Mouse (Mus musculus): ENCODE data around the gene Ube4a. TPM values are rescaled to one million over a fixed set of nuclear protein-coding genes. Genes with fewer than 3 reads are reported as not detected.
A peak's percentile ranks its signal among the peaks of the same experiment; 100 is the strongest.

The Ube4a gene
- total and polyA plus RNA-seq, 3 experiments: 14.6 to 28.3 (median 18.2) TPM

DNA sequence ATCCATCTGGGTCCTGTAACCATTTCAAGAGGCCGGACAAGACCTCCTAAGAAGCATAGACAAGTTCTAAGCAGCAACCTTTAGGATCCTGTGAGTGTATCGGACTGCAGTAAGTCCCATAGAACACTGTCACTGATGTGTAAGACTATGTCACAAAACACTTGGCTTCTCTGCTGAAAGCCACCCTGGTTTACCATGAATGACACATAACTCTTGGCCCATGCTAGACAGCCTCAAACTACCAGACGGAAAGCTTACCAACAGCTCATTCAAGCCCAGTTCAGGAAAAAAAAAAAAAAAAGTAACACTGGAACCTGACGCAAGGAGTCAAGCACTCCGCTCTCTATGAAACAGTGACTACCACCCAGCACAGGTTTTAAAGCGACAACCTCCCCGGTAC lies 87.7 kb downstream of the Ube4a start:
- in situ Hi-C loops (cut with MboI; ENCODE audit: low pct_ligation_motif_present, low pct_unique_long_range_greater_than_20kb, low sequenced_read_pairs): no loop called here
- dilution Hi-C loops (cut with MboI; ENCODE audit: extremely low pct_ligation_motif_present, extremely low pct_unique_long_range_greater_than_20kb, low sequenced_read_pairs): no loop called here
- no peak for DNase-seq (ENCODE audit: extremely low read depth)
- H3K79me2 ChIP-seq (replicated peaks; ENCODE audit: control insufficient read depth, extremely low read depth, insufficient read depth, poor library complexity, severe bottlenecking): peaks cover 77% of the 10 kb centered on the region
- peaks cover 0 to 26% of the 10 kb centered on the region in 2 experiments for H3K36me3 ChIP-seq (replicated peaks in 1 of 2; ENCODE audit: control insufficient read depth in 1 of 2, insufficient read depth in 1 of 2, low read length in 1 of 2)
- peak overlapping the region; percentile 87 for H3K9ac ChIP-seq (ENCODE audit: insufficient read depth, low read depth)
- H3K4me2 ChIP-seq (ENCODE audit: insufficient read depth, low read depth, poor library complexity, severe bottlenecking): peak overlapping the region; percentile 97
- no peak for TF ChIP-seq CHD2 (IDR thresholded peaks at IDR 0.05; ENCODE audit: low read length)
- TF ChIP-seq ZNF384 (IDR thresholded peaks at IDR 0.05; ENCODE audit: low read depth, low read length): peak; percentile 59; the same call in 1 of the 2 replicates
- peak overlapping the region in 1 of 3 experiments; percentile 40 for H3K4me3 ChIP-seq (replicated peaks in 1 of 3; ENCODE audit: low read depth in 2 of 3, low read length in 2 of 3, poor library complexity in 1 of 3)
- peaks cover 12 to 64% of the 10 kb centered on the region in 2 experiments for H3K4me1 ChIP-seq (ENCODE audit: control insufficient read depth in 1 of 2, insufficient read depth in 2 of 2)
- H3K9me3 ChIP-seq (replicated peaks; ENCODE audit: low read length): no peaks in the 10 kb centered on the region
- no peaks in the 10 kb centered on the region for H3K27me3 ChIP-seq (replicated peaks)
- 0 out of 2 replicates have a peak overlapping the region, but pooled peaks have one; percentile 6 for H3K27ac ChIP-seq (ENCODE audit: insufficient read depth, low read depth)

GRCm38 (mm10) chr9:44875476-44875875 lies 89.9 kb downstream of the Ube4a start:
- H3K27me3 ChIP-seq (replicated peaks): no peaks in the 10 kb centered on the region
- peaks cover 28 to 81% of the 10 kb centered on the region in 2 experiments for H3K4me1 ChIP-seq (ENCODE audit: control insufficient read depth in 1 of 2, insufficient read depth in 2 of 2)
- dilution Hi-C loops (cut with MboI; ENCODE audit: extremely low pct_ligation_motif_present, extremely low pct_unique_long_range_greater_than_20kb, low sequenced_read_pairs): no loop called here

DNA sequence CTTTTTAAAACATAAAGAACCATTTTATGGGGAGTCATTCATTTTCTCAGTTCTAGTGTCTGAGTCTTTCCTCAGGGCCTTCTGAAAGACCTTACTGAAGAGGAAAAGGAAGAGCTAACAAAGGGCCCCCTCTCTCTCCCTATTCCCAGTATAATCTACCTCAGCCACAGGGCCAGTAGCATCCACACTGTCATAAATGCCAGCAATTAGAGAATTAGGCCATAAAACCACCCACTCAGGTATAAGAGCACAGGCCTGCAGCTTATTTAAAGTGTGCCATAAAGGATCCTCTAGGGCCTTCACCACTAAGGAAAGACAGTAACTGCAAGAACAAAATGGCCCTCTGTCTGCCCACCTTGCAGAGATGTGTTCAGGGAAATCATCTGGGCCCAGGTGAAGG lies 91.2 kb downstream of the Ube4a start:
- dilution Hi-C loops (cut with MboI; ENCODE audit: extremely low pct_ligation_motif_present, extremely low pct_unique_long_range_greater_than_20kb, low sequenced_read_pairs): no loop called here
- Histone ChIP-seq H3K4me2 (ENCODE audit: insufficient read depth, low read depth, poor library complexity, severe bottlenecking) (peak overlapping the region; percentile 99), H3K9me3 (replicated peaks; ENCODE audit: low read length) (no peaks in the 10 kb centered on the region), H3K79me2 (replicated peaks; ENCODE audit: control insufficient read depth, extremely low read depth, insufficient read depth, poor library complexity, severe bottlenecking) (peaks cover 92% of the 10 kb centered on the region), H3K36me3 (replicated peaks in 1 of 2; ENCODE audit: control insufficient read depth in 1 of 2, insufficient read depth in 1 of 2, low read length in 1 of 2) (peaks cover 17 to 53% of the 10 kb centered on the region in 2 experiments), H3K27ac (ENCODE audit: insufficient read depth, low read depth) (peak overlapping the region; percentile 69; the same call in 1 of the 2 replicates), H3K9ac (ENCODE audit: insufficient read depth, low read depth) (peak overlapping the region; percentile 57), H3K27me3 (replicated peaks) (no peaks in the 10 kb centered on the region), H3K4me3 (replicated peaks in 1 of 3; ENCODE audit: low read depth in 2 of 3, low read length in 2 of 3, poor library complexity in 1 of 3) (no peak overlapping the region), H3K4me1 (ENCODE audit: control insufficient read depth in 1 of 2, insufficient read depth in 2 of 2) (peaks cover 36 to 94% of the 10 kb centered on the region in 2 experiments)
- no peak for DNase-seq (ENCODE audit: extremely low read depth)
- in situ Hi-C loops (cut with MboI; ENCODE audit: low pct_ligation_motif_present, low pct_unique_long_range_greater_than_20kb, low sequenced_read_pairs): no loop called here
- no peak for TF ChIP-seq PAX5 (IDR thresholded peaks at IDR 0.05; ENCODE audit: low read length)

More at GRCm38 (mm10) chr9:44875476-44875875, 89.9 kb downstream of the Ube4a start:
- in situ Hi-C loops (cut with MboI; ENCODE audit: low pct_ligation_motif_present, low pct_unique_long_range_greater_than_20kb, low sequenced_read_pairs): no loop called here
- TF ChIP-seq HCFC1 (IDR thresholded peaks at IDR 0.05; ENCODE audit: low read depth, low read length) (no peak), GABPA (IDR thresholded peaks at IDR 0.05; ENCODE audit: insufficient replicate concordance, low read depth, low read length) (no peak), RCOR1 (conservative IDR thresholded peaks at IDR 0.05; ENCODE audit: low read depth, low read length) (no peak), CHD1 (IDR thresholded peaks at IDR 0.05; ENCODE audit: low read depth, low read length) (no peak), EP300 (IDR thresholded peaks at IDR 0.05; ENCODE audit: low read length) (no peak), ZMIZ1 (IDR thresholded peaks at IDR 0.05; ENCODE audit: low read depth, low read length) (no peak), KAT2A (IDR thresholded peaks at IDR 0.05; ENCODE audit: insufficient replicate concordance, low read length) (no peak), CHD2 (IDR thresholded peaks at IDR 0.05; ENCODE audit: low read length) (no peak), ZNF384 (IDR thresholded peaks at IDR 0.05; ENCODE audit: low read depth, low read length) (no peak), POLR2A (IDR thresholded peaks at IDR 0.05; ENCODE audit: low read depth, low read length) (no peak), MAZ (IDR thresholded peaks at IDR 0.05; ENCODE audit: low read depth, low read length) (no peak), JUND (conservative IDR thresholded peaks at IDR 0.05; ENCODE audit: low read depth, low read length) (no peak), PAX5 (IDR thresholded peaks at IDR 0.05; ENCODE audit: low read length) (no peak)
- no peak overlapping the region for H3K4me3 ChIP-seq (replicated peaks in 1 of 3; ENCODE audit: low read depth in 2 of 3, low read length in 2 of 3, poor library complexity in 1 of 3)
- no peak overlapping the region for H3K9ac ChIP-seq (ENCODE audit: insufficient read depth, low read depth)
- no peak for DNase-seq (ENCODE audit: extremely low read depth)
- H3K36me3 ChIP-seq (replicated peaks in 1 of 2; ENCODE audit: control insufficient read depth in 1 of 2, insufficient read depth in 1 of 2, low read length in 1 of 2): peaks cover 14 to 46% of the 10 kb centered on the region in 2 experiments
- H3K9me3 ChIP-seq (replicated peaks; ENCODE audit: low read length): no peaks in the 10 kb centered on the region
- H3K27ac ChIP-seq (ENCODE audit: insufficient read depth, low read depth): no peak overlapping the region
- peaks cover 92% of the 10 kb centered on the region for H3K79me2 ChIP-seq (replicated peaks; ENCODE audit: control insufficient read depth, extremely low read depth, insufficient read depth, poor library complexity, severe bottlenecking)
- peak overlapping the region; percentile 6 for H3K4me2 ChIP-seq (ENCODE audit: insufficient read depth, low read depth, poor library complexity, severe bottlenecking)
